Mouse (Mus musculus) midbrain, embryonic 16.5 days (tissue): ENCODE results near the gene Alyref. TPM values are rescaled to one million over a fixed set of nuclear protein-coding genes. Genes with fewer than 3 reads are reported as not detected.
"Not testable (repeated sequence)": the region's sequence is repeated elsewhere in the genome, so short reads cannot be mapped to it uniquely, and the experiment has no call there.

Source experiments
- ATAC-seq: fragments of 200-750 bp; cut with Nextera tagmentation; 2 replicates; pipeline ENCODE4 v1.8.0; 2017; ENCODE audit warnings: moderate TSS enrichment
- H3K27ac ChIP-seq: fragments of 300-500 bp; sonication (generic); 2 replicates; pipeline ENCODE4 v1.5.1; 2014; ENCODE audit warnings: mild to moderate bottlenecking, low read length, mixed read lengths
- H3K27me3 ChIP-seq: fragments of 300-500 bp; sonication (generic); 2 replicates; pipeline ENCODE4 v1.6.1; 2014; ENCODE audit warnings: low read depth, low read length, mixed read lengths; ENCODE audit not compliant: control insufficient read depth, insufficient read depth
- H3K36me3 ChIP-seq: fragments of 300-500 bp; sonication (generic); 2 replicates; pipeline ENCODE4 v1.6.1; 2014; ENCODE audit warnings: mild to moderate bottlenecking, low read length, moderate library complexity, mixed read lengths; ENCODE audit not compliant: control insufficient read depth, insufficient read depth
- H3K4me1 ChIP-seq: fragments of 300-500 bp; sonication (generic); 2 replicates; pipeline ENCODE4 v1.6.1; 2014; ENCODE audit warnings: mild to moderate bottlenecking, low read length, mixed read lengths; ENCODE audit not compliant: control insufficient read depth, insufficient read depth
- H3K4me2 ChIP-seq: fragments of 300-500 bp; sonication (generic); 2 replicates; pipeline ENCODE4 v1.6.1; 2014; ENCODE audit warnings: mild to moderate bottlenecking, low read length, mixed read lengths
- H3K4me3 ChIP-seq: fragments of 300-500 bp; sonication (generic); 2 replicates; pipeline ENCODE4 v1.5.1; 2014; ENCODE audit warnings: low read depth, mild to moderate bottlenecking, low read length, moderate library complexity, mixed read lengths
- H3K9ac ChIP-seq: fragments of 300-500 bp; sonication (generic); 2 replicates; pipeline ENCODE4 v1.6.1; 2014; ENCODE audit warnings: low read depth, low read length, mixed read lengths
- H3K9me3 ChIP-seq: fragments of 300-500 bp; sonication (generic); replicated peaks from 2 replicates; pipeline ENCODE4 v1.6.1; 2014; ENCODE audit warnings: mild to moderate bottlenecking, low read length, mixed read lengths; ENCODE audit not compliant: control insufficient read depth, poor library complexity, severe bottlenecking
- WGBS: fragments of 180-500 bp; shearing (Covaris S2); extraction: QIAGEN DNeasy Blood & Tissue Kit; methylation state at CpG from one replicate; pipeline ENCODE4 v1.1.7; 2014; 5-methylcytosine and 5-hydroxymethylcytosine counted together
- polyA plus RNA-seq: library from polyadenylated mRNA; unstranded; fragments of >200 nt; fragmentation: Nextera tagmentation; extraction: Ambion mirVana; gene quantifications from 2 replicates; pipeline ENCODE4 v1.2.1, GENCODE M21; 2015

The Alyref gene
- polyA plus RNA-seq, 1 experiment from 2014 or later: 194 TPM

- H3K27me3 ChIP-seq: no peaks in the 10 kb centered on the region
- no peak overlapping the region for H3K4me3 ChIP-seq
- peaks cover 26% of the 10 kb centered on the region for H3K36me3 ChIP-seq
- no peak overlapping the region for H3K4me2 ChIP-seq
- no peak overlapping the region for H3K27ac ChIP-seq
- H3K4me1 ChIP-seq: no peaks in the 10 kb centered on the region
- no peaks in the 10 kb centered on the region for H3K9me3 ChIP-seq
- ATAC-seq: no peak
- no peak overlapping the region for H3K9ac ChIP-seq
- WGBS: 95% methylated on average over 6 of the region's 6 CpGs
These were observed 9.6 kb downstream of the Alyref start for GRCm38 (mm10) chr11:120588531-120588930.

- WGBS: 87% methylated on average over 1 of the region's 1 CpGs
- H3K9ac ChIP-seq: no peak overlapping the region
- peaks cover 18% of the 10 kb centered on the region for H3K36me3 ChIP-seq
- no peaks in the 10 kb centered on the region for H3K27me3 ChIP-seq
- H3K4me1 ChIP-seq: peaks cover 23% of the 10 kb centered on the region
- no peak overlapping the region for H3K4me3 ChIP-seq
- H3K27ac ChIP-seq: no peak overlapping the region
- no peak for ATAC-seq
- no peak overlapping the region for H3K4me2 ChIP-seq
- H3K9me3 ChIP-seq: no peaks in the 10 kb centered on the region
These were observed 14.2 kb downstream of the Alyref start for GRCm38 (mm10) chr11:120583937-120584336.

- peaks cover 22% of the 10 kb centered on the region for H3K36me3 ChIP-seq
- H3K9ac ChIP-seq, H3K4me3 ChIP-seq, H3K27me3 ChIP-seq, H3K4me2 ChIP-seq, H3K9me3 ChIP-seq, ATAC-seq: not testable (repeated sequence)
- WGBS: 95% methylated on average over 2 of the region's 2 CpGs
- H3K27ac ChIP-seq: peak overlapping the region; percentile 90; the same call in 1 of the 2 replicates
- H3K4me1 ChIP-seq: peaks cover 23% of the 10 kb centered on the region
These were observed 15.2 kb downstream of the Alyref start for GRCm38 (mm10) chr11:120582982-120583293.

- H3K27ac ChIP-seq: peak overlapping the region; percentile 90
- no peaks in the 10 kb centered on the region for H3K27me3 ChIP-seq
- ATAC-seq: no peak
- peaks cover 23% of the 10 kb centered on the region for H3K36me3 ChIP-seq
- peaks cover 23% of the 10 kb centered on the region for H3K4me1 ChIP-seq
- peak overlapping the region; percentile 99 for H3K9ac ChIP-seq
- H3K4me2 ChIP-seq: peak overlapping the region; percentile 72
- H3K4me3 ChIP-seq: peak overlapping the region; percentile 86
- H3K9me3 ChIP-seq: no peaks in the 10 kb centered on the region
- WGBS: 69% methylated on average over 8 of the region's 8 CpGs
These were observed 15.7 kb downstream of the Alyref start for GRCm38 (mm10) chr11:120582268-120582981.

GRCm38 (mm10) chr11:120581490-120582267 is 16.5 kb downstream of the Alyref start, which contains the start of gene Arhgdia:
Gene Arhgdia (minus strand): TSS chr11:120581624.
- peak; percentile 70 for ATAC-seq
- H3K4me3 ChIP-seq: peak within 1 kb of the TSS; percentile 86
- peaks cover 20% of the 10 kb centered on the region for H3K36me3 ChIP-seq
- H3K9ac ChIP-seq: peak within 1 kb of the TSS; percentile 99
- peaks cover 23% of the 10 kb centered on the region for H3K4me1 ChIP-seq
- H3K27ac ChIP-seq: peak within 1 kb of the TSS; percentile 90
- H3K4me2 ChIP-seq: peak within 1 kb of the TSS; percentile 99
- WGBS: 3% methylated on average over 74 of the region's 75 CpGs
- no peaks in the 10 kb centered on the region for H3K9me3 ChIP-seq
- no peaks in the 10 kb centered on the region for H3K27me3 ChIP-seq

GRCm38 (mm10) chr11:120580871-120581331 is 17.3 kb downstream of the Alyref start:
- Histone ChIP-seq H3K27me3 (no peaks in the 10 kb centered on the region), H3K9me3 (no peaks in the 10 kb centered on the region), H3K27ac (peak overlapping the region; percentile 90), H3K4me3 (peak overlapping the region; percentile 86), H3K36me3 (peaks cover 20% of the 10 kb centered on the region), H3K9ac (peak overlapping the region; percentile 99), H3K4me2 (peak overlapping the region; percentile 99), H3K4me1 (peaks cover 23% of the 10 kb centered on the region)
- peak; percentile 40 for ATAC-seq
- WGBS: under 1% methylated on average over 37 of the region's 44 CpGs

- no peaks in the 10 kb centered on the region for H3K9me3 ChIP-seq
- no peaks in the 10 kb centered on the region for H3K27me3 ChIP-seq
- H3K4me3 ChIP-seq: peak overlapping the region; percentile 86
- no peak for ATAC-seq
- H3K27ac ChIP-seq: peak overlapping the region; percentile 90
- H3K4me1 ChIP-seq: peaks cover 23% of the 10 kb centered on the region
- H3K4me2 ChIP-seq: peak overlapping the region; percentile 99
- H3K9ac ChIP-seq: peak overlapping the region; percentile 99
- 61% methylated on average over 7 of the region's 7 CpGs for WGBS
- H3K36me3 ChIP-seq: peaks cover 19% of the 10 kb centered on the region
These were observed 18.0 kb downstream of the Alyref start for GRCm38 (mm10) chr11:120580190-120580589.

- Histone ChIP-seq H3K27ac (peak overlapping the region; percentile 90), H3K27me3 (no peaks in the 10 kb centered on the region), H3K36me3 (peaks cover 19% of the 10 kb centered on the region), H3K4me1 (peaks cover 24% of the 10 kb centered on the region), H3K4me2 (peak overlapping the region; percentile 99), H3K9ac (peak overlapping the region; percentile 99), H3K4me3 (peak overlapping the region; percentile 86), H3K9me3 (no peaks in the 10 kb centered on the region)
- WGBS: 62% methylated on average over 15 of the region's 15 CpGs
- ATAC-seq: no peak
These were observed 18.7 kb downstream of the Alyref start for GRCm38 (mm10) chr11:120579316-120580107.
